Mouse (Mus musculus): ENCODE data around the gene Zfp69.

Gene Zfp69

GRCm38 (mm10) chr4:120951428-120951973 is at the start of gene Zfp69:
TSS of gene Zfp69 (minus strand) at chr4:120951699.
- peak; percentile 91 for DNase-seq (ENCODE audit: low spot score)

GRCm38 (mm10) chr4:121001042-121001441 is 49.5 kb upstream of the Zfp69 start:
- no peak for DNase-seq (ENCODE audit: low spot score)

- DNase-seq (ENCODE audit: low spot score) = no peak
These were observed 44.4 kb upstream of the Zfp69 start for GRCm38 (mm10) chr4:120995911-120996310.

- DNase-seq (ENCODE audit: low spot score) = peak; percentile 62
These were observed 41.5 kb upstream of the Zfp69 start for GRCm38 (mm10) chr4:120993025-120993424.

- no peak for DNase-seq (ENCODE audit: low spot score)
These were observed 40.8 kb upstream of the Zfp69 start for GRCm38 (mm10) chr4:120992284-120992683.

GRCm38 (mm10) chr4:120987319-120987718 is 35.8 kb upstream of the Zfp69 start:
- DNase-seq (ENCODE audit: low spot score) = no peak

GRCm38 (mm10) chr4:120986446-120986845 is 34.9 kb upstream of the Zfp69 start:
- DNase-seq (ENCODE audit: low spot score) = peak; percentile 38

GRCm38 (mm10) chr4:120978221-120978620 is 26.7 kb upstream of the Zfp69 start:
- DNase-seq (ENCODE audit: low spot score) = no peak

- peak; percentile 61 for DNase-seq (ENCODE audit: low spot score)
These were observed 23.9 kb upstream of the Zfp69 start for GRCm38 (mm10) chr4:120975428-120975734.

- peak; percentile 50 for DNase-seq (ENCODE audit: low spot score)
These were observed 23.4 kb upstream of the Zfp69 start for GRCm38 (mm10) chr4:120974711-120975427.

GRCm38 (mm10) chr4:120971842-120972241 is 20.3 kb upstream of the Zfp69 start:
- DNase-seq (ENCODE audit: low spot score) = no peak

- DNase-seq (ENCODE audit: low spot score) = peak; percentile 29
These were observed 18.1 kb upstream of the Zfp69 start for GRCm38 (mm10) chr4:120969382-120970146.

- DNase-seq (ENCODE audit: low spot score) = no peak
These were observed 17.0 kb upstream of the Zfp69 start for GRCm38 (mm10) chr4:120968486-120968885.

GRCm38 (mm10) chr4:120955586-120955985 is 4.1 kb upstream of the Zfp69 start:
- DNase-seq (ENCODE audit: low spot score) = no peak

GRCm38 (mm10) chr4:120953667-120954066 is 2.2 kb upstream of the Zfp69 start:
- no peak for DNase-seq (ENCODE audit: low spot score)

- DNase-seq (ENCODE audit: low spot score) = no peak
These were observed 1.5 kb upstream of the Zfp69 start for GRCm38 (mm10) chr4:120953038-120953437.

GRCm38 (mm10) chr4:120952163-120952562 is 664 bp upstream of the Zfp69 start:
- DNase-seq (ENCODE audit: low spot score) = peak; percentile 21

- peak; percentile 18 for DNase-seq (ENCODE audit: low spot score)
These were observed 604 bp downstream of the Zfp69 start for GRCm38 (mm10) chr4:120950763-120951427.

- DNase-seq (ENCODE audit: low spot score) = peak; percentile 43
These were observed 2.6 kb downstream of the Zfp69 start for GRCm38 (mm10) chr4:120948938-120949337.

GRCm38 (mm10) chr4:120935006-120935405 is 16.5 kb downstream of the Zfp69 start:
- no peak for DNase-seq (ENCODE audit: low spot score)

- DNase-seq (ENCODE audit: low spot score) = no peak
These were observed 20.8 kb downstream of the Zfp69 start for GRCm38 (mm10) chr4:120930736-120931135.

- DNase-seq (ENCODE audit: low spot score) = no peak
These were observed 22.8 kb downstream of the Zfp69 start for GRCm38 (mm10) chr4:120928686-120929085.

GRCm38 (mm10) chr4:120925386-120925785 is 26.1 kb downstream of the Zfp69 start:
- peak; percentile 70 for DNase-seq (ENCODE audit: low spot score)

Data from lung, postnatal 25 days (tissue).